Mouse (Mus musculus): ENCODE measurements around the gene Bub1b.

GRCm38 (mm10) chr2:118606976-118607375, 9.0 kb downstream of the Bub1b start:
- no peak for TF ChIP-seq CTCF (IDR thresholded peaks at IDR 0.05; ENCODE audit: low read depth)
- TF ChIP-seq EP300 (optimal IDR thresholded peaks at IDR 0.05) = no peak

Measured in stomach, postnatal 0 days (tissue).